15 mouse cellular contexts compared by ENCODE assay signal in the genomic region with DNA sequence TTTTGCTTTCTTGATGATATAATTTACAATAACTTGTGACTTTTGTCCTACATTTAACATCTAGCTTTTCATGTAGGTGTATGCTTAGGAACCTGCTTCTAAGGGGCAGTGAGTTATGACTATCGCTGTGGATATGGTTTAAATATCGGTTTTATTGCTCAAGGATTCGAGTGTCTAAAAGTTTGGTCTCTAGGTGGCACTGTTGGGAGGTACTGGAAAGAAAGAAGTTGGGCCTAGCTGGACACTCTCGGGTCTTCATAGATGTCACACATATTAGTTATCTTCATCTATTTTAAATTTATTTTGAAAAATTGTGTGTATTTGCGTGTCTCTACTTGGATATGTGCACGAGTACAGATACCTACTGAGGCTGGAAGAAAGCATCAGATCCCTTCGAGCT.
DNase-seq lines count a peak whose midpoint lies in the region; ATAC-seq and TF ChIP-seq lines count a peak whose summit lies in the region.
"Had no signal": no experiment of that assay in that cellular context is flagged by ENCODE, and none has a peak within 500 bp of the region (broad histone marks: within the 10 kb centered on the region; RNA-seq: fewer than 3 reads in every experiment).

No protein-coding gene starts in this region.

- no peak overlapping the region for H3K4me2 ChIP-seq in forebrain, postnatal 0 days (ENCODE audit: low read depth)
- no peak overlapping the region for H3K4me2 ChIP-seq in forebrain, embryonic 15.5 days (replicated peaks)
- H3K4me2 ChIP-seq: liver, embryonic 13.5 days; neural tube, embryonic 12.5 days had no signal

- no peaks in the 10 kb centered on the region for H3K27me3 ChIP-seq in forebrain, postnatal 0 days (ENCODE audit: insufficient read depth, low read length)
- H3K27me3 ChIP-seq in forebrain, embryonic 15.5 days: no peaks in the 10 kb centered on the region
- no peaks in the 10 kb centered on the region for H3K27me3 ChIP-seq in Patski
- H3K27me3 ChIP-seq: liver, embryonic 13.5 days; neural tube, embryonic 12.5 days had no signal

- CTCF ChIA-PET in Patski (lab: Charles Lee): interaction anchor here (1.0 to 2.0 kb wide), 2 partner anchors 11 to 35 kb away, joined by 3 to 5 read pairs; no protein-coding TSS in a partner anchor

- no peak overlapping the region for H3K9ac ChIP-seq in forebrain, postnatal 0 days
- no peak overlapping the region for H3K9ac ChIP-seq in forebrain, embryonic 15.5 days (replicated peaks)
- H3K9ac ChIP-seq: liver, embryonic 13.5 days; neural tube, embryonic 12.5 days had no signal

- in situ Hi-C loops in Patski (cut with MboI; ENCODE audit: low pct_unique_long_range_greater_than_20kb): no loop called here

- WGBS in forebrain, postnatal 0 days: 87% methylated on average over 7 of the region's 7 CpGs
- WGBS in forebrain, embryonic 15.5 days: 88% methylated on average over 7 of the region's 7 CpGs

- no peaks in the 10 kb centered on the region for H3K36me3 ChIP-seq in forebrain, postnatal 0 days (ENCODE audit: insufficient read depth)
- H3K36me3 ChIP-seq in forebrain, embryonic 15.5 days: no peaks in the 10 kb centered on the region
- H3K36me3 ChIP-seq: liver, embryonic 13.5 days; neural tube, embryonic 12.5 days had no signal

- no peaks in the 10 kb centered on the region; the same call in 1 of the 2 replicates for H3K4me1 ChIP-seq in forebrain, postnatal 0 days (ENCODE audit: insufficient read depth)
- H3K4me1 ChIP-seq in forebrain, embryonic 15.5 days: peaks cover 10% of the 10 kb centered on the region
- H3K4me1 ChIP-seq: liver, embryonic 13.5 days; neural tube, embryonic 12.5 days had no signal

- H3K4me3 ChIP-seq in forebrain, postnatal 0 days (ENCODE audit: low read depth, low read length): no peak overlapping the region
- no peak overlapping the region for H3K4me3 ChIP-seq in forebrain, embryonic 15.5 days
- H3K4me3 ChIP-seq: liver, embryonic 13.5 days; neural tube, embryonic 12.5 days had no signal

- POLR2A ChIA-PET in Patski (lab: Charles Lee): no interaction called here

- ATAC-seq in forebrain, postnatal 0 days: no peak
- no peak for ATAC-seq in forebrain, embryonic 15.5 days (replicated peaks)
- ATAC-seq in Patski: no peak
- ATAC-seq: forebrain, embryonic 16.5 days had no signal

- no peaks in the 10 kb centered on the region for H3K9me3 ChIP-seq in forebrain, postnatal 0 days (ENCODE audit: low read length)
- H3K9me3 ChIP-seq in forebrain, embryonic 15.5 days: no peaks in the 10 kb centered on the region
- H3K9me3 ChIP-seq: liver, embryonic 13.5 days; neural tube, embryonic 12.5 days had no signal

- no peak overlapping the region for H3K27ac ChIP-seq in forebrain, postnatal 0 days (ENCODE audit: low read depth, low read length)
- H3K27ac ChIP-seq in forebrain, embryonic 15.5 days (replicated peaks): no peak overlapping the region
- H3K27ac ChIP-seq: liver, embryonic 13.5 days; neural tube, embryonic 12.5 days had no signal

- DNase-seq in forebrain, postnatal 0 days: no peak
- peak; percentile 31 for DNase-seq in lung, postnatal 10 days
- DNase-seq in lung, postnatal 14 days: no peak
- DNase-seq in Patski (ENCODE audit: low read depth, low spot score): no peak
- DNase-seq in induced T-regulatory cell, adult 2 months (ENCODE audit: low read depth): peak; percentile 34
- DNase-seq in spleen, postnatal 36 days (ENCODE audit: low spot score in 2 of 2): no peak
- DNase-seq in cerebellum, adult 8-10 months: no peak
- DNase-seq: cerebellum, adult 18-20 months; heart, postnatal 4 days; kidney, adult 11 months; liver, embryonic 13.5 days; thymus, postnatal 36 days had no signal

- peak; percentile 27; the same call in 1 of the 2 replicates for TF ChIP-seq CTCF in forebrain, postnatal 0 days (IDR thresholded peaks at IDR 0.05; ENCODE audit: low read depth)
- TF ChIP-seq CTCF in Patski (IDR thresholded peaks at IDR 0.05): peak; percentile 36

Comparison
In these comparisons a context has a peak if more than half of its experiments do, and no peak if none do; other contexts are left out.
1. DNase-seq: peak in lung, postnatal 10 days (single experiment) and induced T-regulatory cell, adult 2 months (single experiment); none in forebrain, postnatal 0 days (single experiment), lung, postnatal 14 days (single experiment), Patski (single experiment), spleen, postnatal 36 days (0 of 2) and cerebellum, adult 8-10 months (single experiment).